Mouse (Mus musculus) lung, postnatal 0 days (tissue): Measurements from ENCODE around the gene Krt33b.
A peak's percentile ranks its signal among the peaks of the same experiment; 100 is the strongest.

Source experiments
- CTCF ChIP-seq: IDR thresholded peaks from 2 replicates; pipeline ENCODE4 v1.5.1; 2016; ENCODE audit warnings: antibody characterized with exemption, mild to moderate bottlenecking
- EP300 ChIP-seq: IDR thresholded peaks from 2 replicates; pipeline ENCODE4 v1.6.1; 2016; ENCODE audit warnings: antibody characterized with exemption, mild to moderate bottlenecking, control low read depth

- peak; percentile 86 for TF ChIP-seq CTCF
- TF ChIP-seq EP300 = no peak
These were observed 24.8 kb downstream of the Krt33b start for GRCm38 (mm10) chr11:100004846-100005245.
